Mouse (Mus musculus): Measurements from ENCODE around the gene Oas2.

DNA sequence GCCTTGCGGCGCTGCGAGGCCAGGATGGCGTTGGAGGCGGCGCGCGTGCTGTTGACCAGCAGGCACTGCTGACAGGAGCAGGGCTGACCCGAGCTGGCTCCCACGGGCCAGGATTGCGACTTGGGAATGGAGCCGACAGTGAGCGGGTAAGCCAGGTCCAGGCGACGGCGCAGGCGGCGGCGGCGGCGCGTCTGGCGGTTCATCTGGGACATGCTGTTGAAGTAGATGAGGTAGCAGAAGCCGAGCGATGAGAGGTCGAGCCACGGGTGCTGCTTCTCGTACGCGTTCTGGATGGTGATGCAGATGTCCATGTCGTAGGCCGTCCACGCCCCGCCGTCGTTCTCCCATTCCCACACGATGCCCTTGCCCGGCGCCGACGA lies 55.0 kb downstream of the Oas2 start:
- no peak for TF ChIP-seq EP300 (IDR thresholded peaks at IDR 0.05; ENCODE audit: low read depth)
- TF ChIP-seq CTCF (IDR thresholded peaks at IDR 0.05; ENCODE audit: low read depth) = no peak
